Mouse (Mus musculus) heart, embryonic 11.5 days (tissue): ENCODE data around the gene Hip1r. TPM values are rescaled to one million over a fixed set of nuclear protein-coding genes. Genes with fewer than 3 reads are reported as not detected.

Source experiments
- ATAC-seq: fragments of 200-750 bp; cut with Nextera tagmentation; replicated peaks from 2 replicates; pipeline ENCODE4 v1.8.0; 2017; ENCODE audit warnings: moderate library complexity; ENCODE audit not compliant: insufficient number of reproducible peaks, low FRiP score, low TSS enrichment
- H3K27ac ChIP-seq: fragments of 300-500 bp; sonication (generic); 2 replicates; pipeline ENCODE4 v1.5.1; 2014; ENCODE audit warnings: mild to moderate bottlenecking, low read depth, low read length
- H3K27me3 ChIP-seq: fragments of 300-500 bp; sonication (generic); 2 replicates; pipeline ENCODE4 v1.6.1; 2014; ENCODE audit warnings: mild to moderate bottlenecking, low read length, mixed read lengths; ENCODE audit not compliant: control insufficient read depth, insufficient read depth
- H3K36me3 ChIP-seq: fragments of 300-500 bp; sonication (generic); 2 replicates; pipeline ENCODE4 v1.6.1; 2014; ENCODE audit warnings: mild to moderate bottlenecking, low read length, moderate library complexity, mixed read lengths; ENCODE audit not compliant: control insufficient read depth, insufficient read depth
- H3K4me1 ChIP-seq: fragments of 300-500 bp; sonication (generic); 2 replicates; pipeline ENCODE4 v1.6.1; 2014; ENCODE audit warnings: low read length; ENCODE audit not compliant: control insufficient read depth, insufficient read depth
- H3K4me2 ChIP-seq: fragments of 300-500 bp; sonication (generic); 2 replicates; pipeline ENCODE4 v1.6.1; 2014; ENCODE audit warnings: mild to moderate bottlenecking, moderate library complexity
- H3K4me3 ChIP-seq: fragments of 300-500 bp; sonication (generic); 2 replicates; pipeline ENCODE4 v1.5.1; 2014; ENCODE audit warnings: low read depth, low read length
- H3K9ac ChIP-seq: fragments of 300-500 bp; sonication (generic); 2 replicates; pipeline ENCODE4 v1.6.1; 2014; ENCODE audit warnings: mild to moderate bottlenecking, low read depth, low read length, moderate library complexity
- H3K9me3 ChIP-seq: fragments of 300-500 bp; sonication (generic); replicated peaks from 2 replicates; pipeline ENCODE4 v1.6.1; 2016; ENCODE audit warnings: low read length; ENCODE audit not compliant: control insufficient read depth
- WGBS: fragments of 180-500 bp; shearing (Covaris S2); extraction: QIAGEN DNeasy Blood & Tissue Kit; methylation state at CpG from one replicate; pipeline ENCODE4 v1.1.7; 2014; ENCODE audit not compliant: insufficient replicate concordance; 5-methylcytosine and 5-hydroxymethylcytosine counted together
- polyA plus RNA-seq: library from polyadenylated mRNA; unstranded; fragments of >200 nt; fragmentation: Nextera tagmentation; extraction: Ambion mirVana; gene quantifications from 2 replicates; pipeline ENCODE4 v1.2.1, GENCODE M21; 2014

The Hip1r gene
- polyA plus RNA-seq, 1 experiment from 2014 or later: 2.7 TPM

- no peaks in the 10 kb centered on the region for H3K9me3 ChIP-seq
- no peak overlapping the region for H3K9ac ChIP-seq
- peak overlapping the region; percentile 35 for H3K27ac ChIP-seq
- WGBS: 43% methylated on average over 12 of the region's 12 CpGs
- H3K4me3 ChIP-seq: no peak overlapping the region
- ATAC-seq: peak; percentile 37
- H3K4me2 ChIP-seq: peak overlapping the region; percentile 38
- peaks cover 83% of the 10 kb centered on the region for H3K4me1 ChIP-seq
- H3K36me3 ChIP-seq: no peaks in the 10 kb centered on the region
- no peaks in the 10 kb centered on the region for H3K27me3 ChIP-seq
Measured at GRCm38 (mm10) chr5:124019348-124020216, 46.2 kb downstream of the Hip1r start.

- no peaks in the 10 kb centered on the region for H3K36me3 ChIP-seq
- H3K9me3 ChIP-seq: no peaks in the 10 kb centered on the region
- no peak overlapping the region for H3K9ac ChIP-seq
- WGBS: 87% methylated on average over 11 of the region's 11 CpGs
- no peak for ATAC-seq
- H3K27me3 ChIP-seq: no peaks in the 10 kb centered on the region
- H3K4me3 ChIP-seq: no peak overlapping the region
- H3K4me2 ChIP-seq: no peak overlapping the region
- H3K27ac ChIP-seq: no peak overlapping the region
- peaks cover 84% of the 10 kb centered on the region for H3K4me1 ChIP-seq
Measured at GRCm38 (mm10) chr5:124021148-124021547, 47.7 kb downstream of the Hip1r start.

GRCm38 (mm10) chr5:124021701-124022100, 48.3 kb downstream of the Hip1r start:
- Histone ChIP-seq H3K4me2 (no peak overlapping the region), H3K27me3 (no peaks in the 10 kb centered on the region), H3K27ac (no peak overlapping the region), H3K36me3 (no peaks in the 10 kb centered on the region), H3K9ac (no peak overlapping the region), H3K4me1 (peaks cover 84% of the 10 kb centered on the region), H3K9me3 (no peaks in the 10 kb centered on the region), H3K4me3 (no peak overlapping the region)
- WGBS: 86% methylated on average over 11 of the region's 11 CpGs
- no peak for ATAC-seq

GRCm38 (mm10) chr5:124022365-124022764, 48.9 kb downstream of the Hip1r start:
- 29% methylated on average over 7 of the region's 7 CpGs for WGBS
- Histone ChIP-seq H3K27ac (no peak overlapping the region), H3K4me1 (peaks cover 81% of the 10 kb centered on the region), H3K27me3 (no peaks in the 10 kb centered on the region), H3K9me3 (no peaks in the 10 kb centered on the region), H3K4me3 (no peak overlapping the region), H3K4me2 (no peak overlapping the region), H3K36me3 (no peaks in the 10 kb centered on the region), H3K9ac (no peak overlapping the region)
- no peak for ATAC-seq

- no peak overlapping the region for H3K4me2 ChIP-seq
- no peak for ATAC-seq
- H3K9me3 ChIP-seq: no peaks in the 10 kb centered on the region
- 0 out of 2 replicates have a peak overlapping the region, but pooled peaks have one; percentile 12 for H3K27ac ChIP-seq
- H3K9ac ChIP-seq: no peak overlapping the region
- no peaks in the 10 kb centered on the region for H3K27me3 ChIP-seq
- H3K4me3 ChIP-seq: no peak overlapping the region
- peaks cover 79% of the 10 kb centered on the region for H3K4me1 ChIP-seq
- no peaks in the 10 kb centered on the region for H3K36me3 ChIP-seq
- 74% methylated on average over 6 of the region's 6 CpGs for WGBS
Measured at GRCm38 (mm10) chr5:124024677-124025076, 51.2 kb downstream of the Hip1r start.

- Histone ChIP-seq H3K4me3 (no peak overlapping the region), H3K9ac (no peak overlapping the region), H3K9me3 (no peaks in the 10 kb centered on the region), H3K27me3 (no peaks in the 10 kb centered on the region), H3K27ac (peak overlapping the region; percentile 93; the same call in 1 of the 2 replicates), H3K4me2 (peak overlapping the region; percentile 2; the same call in 1 of the 2 replicates), H3K4me1 (peaks cover 79% of the 10 kb centered on the region), H3K36me3 (no peaks in the 10 kb centered on the region)
- WGBS: 82% methylated on average over 9 of the region's 9 CpGs
- no peak for ATAC-seq
Measured at GRCm38 (mm10) chr5:124025146-124025545, 51.7 kb downstream of the Hip1r start.

GRCm38 (mm10) chr5:124025587-124026441, 52.4 kb downstream of the Hip1r start:
- 62% methylated on average over 15 of the region's 15 CpGs for WGBS
- Histone ChIP-seq H3K27me3 (no peaks in the 10 kb centered on the region), H3K4me3 (no peak overlapping the region), H3K4me2 (peak overlapping the region; percentile 15), H3K9me3 (no peaks in the 10 kb centered on the region), H3K4me1 (peaks cover 80% of the 10 kb centered on the region), H3K27ac (peak overlapping the region; percentile 93), H3K36me3 (no peaks in the 10 kb centered on the region), H3K9ac (no peak overlapping the region)
- ATAC-seq: peak; percentile 19; the same call in 1 of the 2 replicates

GRCm38 (mm10) chr5:124026568-124026967, 53.1 kb downstream of the Hip1r start:
- H3K27me3 ChIP-seq: no peaks in the 10 kb centered on the region
- peaks cover 80% of the 10 kb centered on the region for H3K4me1 ChIP-seq
- H3K9ac ChIP-seq: peak overlapping the region; percentile 11; the same call in 1 of the 2 replicates
- peak overlapping the region; percentile 93 for H3K27ac ChIP-seq
- H3K36me3 ChIP-seq: no peaks in the 10 kb centered on the region
- H3K9me3 ChIP-seq: no peaks in the 10 kb centered on the region
- no peak for ATAC-seq
- no peak overlapping the region for H3K4me3 ChIP-seq
- H3K4me2 ChIP-seq: peak overlapping the region; percentile 0; the same call in 1 of the 2 replicates
- 81% methylated on average over 5 of the region's 5 CpGs for WGBS
